Mouse (Mus musculus) ES-E14 (cell line): ENCODE measurements around the gene Gm11595. TPM values are rescaled to one million over a fixed set of nuclear protein-coding genes. Genes with fewer than 3 reads are reported as not detected.
"Not testable (repeated sequence)": the region's sequence is repeated elsewhere in the genome, so short reads cannot be mapped to it uniquely, and the experiment has no call there.

ENCODE experiments used
- DNase-seq: peaks from one replicate; pipeline ENCODE4 v3.0.0-alpha.2; 2013; ENCODE audit warnings: low read depth, low spot score
- H3K27ac ChIP-seq: 2 replicates; pipeline ENCODE4 v1.5.1; 2012; ENCODE audit warnings: low read depth, mild to moderate bottlenecking, low read length, moderate library complexity, mixed read lengths; ENCODE audit not compliant: poor library complexity, insufficient read depth, severe bottlenecking
- H3K36me3 ChIP-seq: 2 replicates; pipeline ENCODE4 v1.6.1; 2012; ENCODE audit warnings: mild to moderate bottlenecking, low read length, moderate library complexity, mixed read lengths; ENCODE audit not compliant: control insufficient read depth, poor library complexity, insufficient read depth, severe bottlenecking
- H3K4me1 ChIP-seq, 2 experiments: fragments of 150-350 bp in 1 of 2; sonication (generic) in 1 of 2; 2 replicates each; pipeline ENCODE4 v1.6.1; 2012; ENCODE audit warnings: low read length in 2 of 2, mild to moderate bottlenecking in 1 of 2, mixed read lengths in 1 of 2; ENCODE audit not compliant: control insufficient read depth in 2 of 2, insufficient read depth in 2 of 2, poor library complexity in 1 of 2
- H3K4me3 ChIP-seq, 2 experiments: fragments of 150-350 bp in 1 of 2; sonication (generic) in 1 of 2; 2 replicates each; pipeline ENCODE4 v1.5.1; 2012; ENCODE audit warnings: low read length in 2 of 2, low read depth in 1 of 2, mild to moderate bottlenecking in 1 of 2, mixed read lengths in 1 of 2; ENCODE audit not compliant: insufficient read depth in 1 of 2, poor library complexity in 1 of 2, severe bottlenecking in 1 of 2
- H3K9ac ChIP-seq: 2 replicates; pipeline ENCODE4 v1.6.1; 2012; ENCODE audit warnings: low read depth, mild to moderate bottlenecking, low read length, mixed read lengths; ENCODE audit not compliant: poor library complexity, insufficient read depth, severe bottlenecking
- H3K9me3 ChIP-seq: fragments of 150-350 bp; sonication (generic); 2 replicates; pipeline ENCODE4 v1.6.1; 2012; ENCODE audit warnings: low read depth, mild to moderate bottlenecking, low read length; ENCODE audit not compliant: control insufficient read depth, insufficient read depth
- HCFC1 ChIP-seq: IDR thresholded peaks from 2 replicates; pipeline ENCODE4 v1.6.1; 2012; ENCODE audit warnings: low read length, inconsistent platforms, borderline replicate concordance; ENCODE audit not compliant: insufficient read depth
- MAFK ChIP-seq: IDR thresholded peaks from 2 replicates; pipeline ENCODE4 v1.6.1; 2014; ENCODE audit warnings: mild to moderate bottlenecking, low read depth, low read length, inconsistent platforms; ENCODE audit not compliant: insufficient read depth
- ZC3H11A ChIP-seq: IDR thresholded peaks from 2 replicates; pipeline ENCODE4 v1.6.1; 2012; ENCODE audit warnings: low read depth, mild to moderate bottlenecking, inconsistent platforms, low read length, borderline replicate concordance
- in situ Hi-C, 2 experiments: fragments of 600-800 bp; cut with MboI; formaldehyde crosslinking; loops; one replicate each; pipeline ENCODE4 v1.15.1; 2025; ENCODE audit warnings: low sequenced_read_pairs in 2 of 2, inconsistent platforms in 1 of 2; ENCODE audit not compliant: unreplicated experiment in 2 of 2
- total RNA-seq: library from RNA; depleted of rRNA; stranded (reverse); fragments of 300-350 nt; gene quantifications from 2 replicates; pipeline ENCODE4 v1.2.3, GENCODE M21; 2012; rRNA removed

Gm11595 gene
- not detected in 2 replicates for total RNA-seq

- H3K4me3 ChIP-seq, in situ Hi-C loops, H3K9me3 ChIP-seq, H3K27ac ChIP-seq, H3K4me1 ChIP-seq, H3K9ac ChIP-seq, H3K36me3 ChIP-seq, DNase-seq: not testable (repeated sequence)
Observed at GRCm38 (mm10) chr11:99772813-99773212, at the start of gene Gm11595. TSS of gene Gm11595 (minus strand) at chr11:99772913.

- H3K9ac ChIP-seq, H3K4me3 ChIP-seq, in situ Hi-C loops, H3K4me1 ChIP-seq, H3K9me3 ChIP-seq, H3K27ac ChIP-seq, DNase-seq, H3K36me3 ChIP-seq: not testable (repeated sequence)
Observed at GRCm38 (mm10) chr11:99815566-99815965, 42.9 kb upstream of the Gm11595 start, which contains the start of gene Gm11564. TSS of gene Gm11564 (minus strand) at chr11:99815666.

GRCm38 (mm10) chr11:99809792-99810191, 37.1 kb upstream of the Gm11595 start, which contains the start of gene Krtap4-13:
TSS of gene Krtap4-13 (minus strand) at chr11:99809892.
- in situ Hi-C loops, H3K27ac ChIP-seq, H3K4me3 ChIP-seq, H3K36me3 ChIP-seq, H3K4me1 ChIP-seq, DNase-seq, H3K9ac ChIP-seq, H3K9me3 ChIP-seq: not testable (repeated sequence)

GRCm38 (mm10) chr11:99804346-99804745, 31.6 kb upstream of the Gm11595 start, which contains the start of gene Gm11554:
TSS of gene Gm11554 (minus strand) at chr11:99804446.
- in situ Hi-C loops, H3K36me3 ChIP-seq, H3K27ac ChIP-seq, H3K4me3 ChIP-seq, H3K9me3 ChIP-seq, DNase-seq, H3K4me1 ChIP-seq, H3K9ac ChIP-seq: not testable (repeated sequence)

GRCm38 (mm10) chr11:99798832-99799231, 26.1 kb upstream of the Gm11595 start, which contains the start of gene Gm11569:
TSS of gene Gm11569 (minus strand) at chr11:99798932.
- H3K36me3 ChIP-seq, H3K4me1 ChIP-seq, H3K4me3 ChIP-seq, H3K9me3 ChIP-seq, in situ Hi-C loops, H3K27ac ChIP-seq, H3K9ac ChIP-seq, DNase-seq: not testable (repeated sequence)

- no peak within 1 kb of the TSS for H3K9ac ChIP-seq
- in situ Hi-C loops: no loop called here
- no peak within 1 kb of the TSS for H3K27ac ChIP-seq
- no peaks in the 10 kb centered on the region for H3K36me3 ChIP-seq
- no peak for DNase-seq
- H3K9me3 ChIP-seq: no peaks in the 10 kb centered on the region
- no peaks in the 10 kb centered on the region for H3K4me1 ChIP-seq
- no peak for TF ChIP-seq ZC3H11A
- no peak for TF ChIP-seq MAFK
- no peak for TF ChIP-seq HCFC1
- no peak within 1 kb of the TSS for H3K4me3 ChIP-seq
Observed at GRCm38 (mm10) chr11:99793367-99793766, 20.7 kb upstream of the Gm11595 start, which contains the start of gene Gm11596. TSS of gene Gm11596 (minus strand) at chr11:99793467.

GRCm38 (mm10) chr11:99784900-99785299, 12.2 kb upstream of the Gm11595 start, which contains the start of gene Krtap4-9:
TSS of gene Krtap4-9 (plus strand) at chr11:99785200.
- H3K4me1 ChIP-seq, H3K27ac ChIP-seq, H3K36me3 ChIP-seq, H3K9ac ChIP-seq, in situ Hi-C loops, DNase-seq, H3K9me3 ChIP-seq, H3K4me3 ChIP-seq: not testable (repeated sequence)
